In genomic region chr13:43750966-43751365, GRCm38 (mm10) we compare ENCODE assay signal across 20 mouse cellular contexts. TPM values are rescaled to one million over a fixed set of nuclear protein-coding genes. Genes with fewer than 3 reads are reported as not detected.
"Had no signal": no experiment of that assay in that cellular context is flagged by ENCODE, and none has a peak within 500 bp of the region (broad histone marks: within the 10 kb centered on the region; RNA-seq: fewer than 3 reads in every experiment).

No protein-coding gene starts in this region.

- H3K4me1 ChIP-seq: limb, embryonic 12.5 days; limb, embryonic 15.5 days; liver, embryonic 12.5 days; liver, embryonic 15.5 days; lung, embryonic 15.5 days; megakaryocyte, embryonic 14.5 days; midbrain, embryonic 10.5 days; midbrain, embryonic 13.5 days had no signal

- H3K9ac ChIP-seq: kidney, embryonic 15.5 days; limb, embryonic 12.5 days; limb, embryonic 15.5 days; liver, embryonic 12.5 days; liver, embryonic 15.5 days; lung, embryonic 15.5 days; midbrain, embryonic 13.5 days; neural tube, embryonic 13.5 days had no signal

- H3K27me3 ChIP-seq: limb, embryonic 12.5 days; limb, embryonic 15.5 days; liver, embryonic 12.5 days; liver, embryonic 15.5 days; lung, embryonic 15.5 days; midbrain, embryonic 13.5 days; neural tube, embryonic 13.5 days had no signal

- H3K36me3 ChIP-seq: kidney, embryonic 15.5 days; limb, embryonic 12.5 days; limb, embryonic 15.5 days; liver, embryonic 12.5 days; liver, embryonic 15.5 days; lung, embryonic 15.5 days; midbrain, embryonic 10.5 days; midbrain, embryonic 13.5 days; neural tube, embryonic 13.5 days had no signal

- H3K4me3 ChIP-seq: kidney, embryonic 15.5 days; left cerebral cortex, adult 2 months; limb, embryonic 12.5 days; limb, embryonic 15.5 days; liver, embryonic 12.5 days; liver, embryonic 15.5 days; lung, embryonic 15.5 days; megakaryocyte, embryonic 14.5 days; midbrain, embryonic 10.5 days; midbrain, embryonic 13.5 days; myocyte; neural tube, embryonic 13.5 days had no signal

- H3K4me2 ChIP-seq: kidney, embryonic 15.5 days; limb, embryonic 12.5 days; limb, embryonic 15.5 days; liver, embryonic 12.5 days; liver, embryonic 15.5 days; lung, embryonic 15.5 days; midbrain, embryonic 13.5 days; neural tube, embryonic 13.5 days had no signal

- H3K9me3 ChIP-seq: kidney, embryonic 15.5 days; limb, embryonic 12.5 days; limb, embryonic 15.5 days; liver, embryonic 12.5 days; liver, embryonic 15.5 days; lung, embryonic 15.5 days; midbrain, embryonic 10.5 days; midbrain, embryonic 13.5 days; neural tube, embryonic 13.5 days had no signal

- H3K27ac ChIP-seq: kidney, embryonic 15.5 days; left cerebral cortex, adult 2 months; limb, embryonic 12.5 days; limb, embryonic 15.5 days; liver, embryonic 12.5 days; liver, embryonic 15.5 days; lung, embryonic 15.5 days; midbrain, embryonic 10.5 days; midbrain, embryonic 13.5 days; neural tube, embryonic 13.5 days had no signal

- ATAC-seq: liver, embryonic 12.5 days; midbrain, embryonic 13.5 days; midbrain, embryonic 16.5 days had no signal

- DNase-seq: kidney, postnatal 10 days; layer of hippocampus, postnatal 36 days; left cerebral cortex, postnatal 4 days; retina, postnatal 1 day; right cerebral cortex, postnatal 25 days; thymus, adult 18-20 months; thymus, postnatal 36 days had no signal

RNA-seq across cellular contexts. Expression of gene Cd83, which starts 33.6 kb away (rescaled TPM):
- polyA plus RNA-seq: myocyte had no signal
